Mouse (Mus musculus) right cerebral cortex, postnatal 14 days (tissue): ENCODE data around the gene Gm8094.
"Not testable (repeated sequence)": the region's sequence is repeated elsewhere in the genome, so short reads cannot be mapped to it uniquely, and the experiment has no call there.

Experiments
- DNase-seq: peaks from one replicate; pipeline ENCODE4 v3.0.0; 2022

The Gm8094 gene

GRCm38 (mm10) chr14:43076543-43076942 is at the start of gene Gm8094:
TSS of gene Gm8094 (minus strand) at chr14:43076643.
- not testable (repeated sequence) for DNase-seq

- not testable (repeated sequence) for DNase-seq
These were observed 43.2 kb upstream of the Gm8094 start for GRCm38 (mm10) chr14:43119673-43120072.

DNA sequence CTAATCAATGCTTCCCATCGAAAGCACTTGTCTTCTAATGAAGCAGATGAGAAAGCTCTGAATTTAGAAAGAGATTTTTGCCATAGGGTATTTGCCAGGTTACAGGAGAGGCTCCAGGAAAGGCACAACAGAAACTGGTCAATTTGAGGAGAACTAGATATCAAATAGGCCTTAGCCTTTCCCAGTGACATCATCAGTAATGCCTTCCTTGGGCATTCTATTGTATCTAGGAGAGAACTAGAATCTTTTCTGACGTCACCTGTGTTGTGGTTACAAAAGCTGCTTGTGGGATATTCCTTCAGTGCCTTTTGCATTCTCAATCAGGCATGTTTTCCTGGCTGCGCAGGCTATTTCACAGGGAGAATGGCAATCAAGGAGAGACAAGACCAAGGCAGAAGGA is 23.9 kb upstream of the Gm8094 start, which contains the start of gene Gm8104:
TSS of gene Gm8104 (plus strand) at position 301 of the 400 bp plus-strand sequence.
- not testable (repeated sequence) for DNase-seq

- DNase-seq, result not testable (repeated sequence)
These were observed 12.9 kb upstream of the Gm8094 start for GRCm38 (mm10) chr14:43089103-43089919.

DNA sequence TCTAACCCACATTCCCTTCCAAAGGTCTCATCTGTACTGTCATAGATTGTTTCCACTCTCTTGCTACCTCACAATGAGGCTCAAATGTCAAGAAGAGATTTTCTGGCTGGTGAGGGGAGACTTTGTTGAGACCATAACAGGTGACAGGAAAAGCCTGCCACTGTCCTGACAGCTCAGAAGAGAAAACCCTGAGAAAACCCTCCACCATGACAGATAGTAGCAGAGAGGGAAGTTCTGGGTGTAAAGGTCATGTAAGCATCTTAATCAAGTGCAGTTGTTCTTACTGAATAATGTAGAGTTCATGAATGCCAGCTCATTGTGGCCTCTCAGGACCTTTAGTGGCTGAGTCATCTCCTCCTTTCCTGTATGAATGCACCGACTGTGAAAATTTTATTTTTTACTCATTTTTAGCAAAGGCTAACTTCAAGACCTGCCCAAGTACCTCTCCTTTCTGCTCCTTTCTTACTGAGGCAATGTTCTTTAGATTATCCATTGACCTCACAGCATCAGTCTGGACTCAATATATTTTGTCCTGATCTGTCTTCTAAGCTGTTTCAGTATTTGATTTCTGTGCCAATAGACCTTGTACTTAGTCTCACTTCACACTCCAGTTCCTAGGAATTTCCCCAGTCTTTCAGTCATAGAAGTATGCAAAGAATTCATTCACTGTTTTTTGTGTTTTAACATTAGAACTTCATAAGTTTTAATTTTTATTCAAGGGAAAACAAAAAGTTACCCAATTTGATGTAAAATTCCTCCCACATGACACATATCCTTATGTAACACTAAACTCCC is 8.7 kb upstream of the Gm8094 start:
- not testable (repeated sequence) for DNase-seq

DNA sequence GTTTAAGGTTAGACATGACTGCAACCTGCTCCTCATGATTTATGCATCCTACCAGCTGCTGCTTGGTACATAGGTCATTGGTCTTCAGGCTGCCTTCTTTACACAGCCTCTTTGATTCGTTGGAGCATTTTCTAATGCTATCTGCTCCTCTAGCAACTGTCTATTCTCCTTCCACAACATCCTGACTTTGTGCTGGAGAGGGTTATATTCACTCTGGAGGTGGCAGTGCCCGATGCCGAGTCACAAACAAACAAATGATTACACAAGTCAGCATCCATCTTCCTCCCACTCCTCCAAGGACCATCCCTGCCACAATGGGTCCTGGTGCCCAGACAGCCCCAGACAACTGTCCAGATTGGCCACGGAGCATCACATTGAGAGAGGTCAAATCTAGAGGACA is 16.3 kb downstream of the Gm8094 start:
- DNase-seq, result not testable (repeated sequence)

- not testable (repeated sequence) for DNase-seq
These were observed 18.4 kb downstream of the Gm8094 start for GRCm38 (mm10) chr14:43058063-43058462.
